Mouse (Mus musculus) lung, adult 2 months (tissue): ENCODE data around the gene Nucb1. TPM values are rescaled to one million over a fixed set of nuclear protein-coding genes. Genes with fewer than 3 reads are reported as not detected.
"Not testable (repeated sequence)": the region's sequence is repeated elsewhere in the genome, so short reads cannot be mapped to it uniquely, and the experiment has no call there.

Experiments
- DNase-seq: peaks from one replicate; pipeline ENCODE4 v3.0.0; 2022
- H3K4me1 ChIP-seq: fragments of 200-500 bp; 2 replicates; pipeline ENCODE4 v1.6.1; 2011; ENCODE audit warnings: low read length; ENCODE audit not compliant: control insufficient read depth, insufficient read depth
- H3K4me3 ChIP-seq: fragments of 200-500 bp; replicated peaks from 2 replicates; pipeline ENCODE3; 2011; ENCODE audit warnings: low read depth, mild to moderate bottlenecking, control low read depth, low read length; ENCODE audit errors: extremely low read depth
- CTCF ChIP-seq: fragments of 200-500 bp; IDR thresholded peaks from 2 replicates; pipeline ENCODE4 v1.5.1; 2011; ENCODE audit warnings: mild to moderate bottlenecking, low read length, control low read depth; ENCODE audit not compliant: insufficient read depth
- POLR2A ChIP-seq: fragments of 200-500 bp; IDR thresholded peaks from 2 replicates; pipeline ENCODE4 v1.6.1; 2011; ENCODE audit warnings: low read depth, mild to moderate bottlenecking, control low read depth, low read length, borderline replicate concordance; ENCODE audit errors: extremely low read depth
- WGBS: fragments of 180-500 bp; shearing (Covaris S2); methylation state at CpG from one replicate; pipeline ENCODE4 v1.1.7; 2018; 5-methylcytosine and 5-hydroxymethylcytosine counted together
- polyA plus RNA-seq: library from polyadenylated mRNA; depleted of rRNA; stranded (reverse); fragments of >200 nt; gene quantifications from 2 replicates; pipeline ENCODE4 v1.2.3, GENCODE M21; 2012

Nucb1 gene
- polyA plus RNA-seq, 1 experiment = 420 TPM

GRCm38 (mm10) chr7:45481374-45481927 is 28.8 kb downstream of the Nucb1 start, which contains the start of gene Tulp2:
TSS of gene Tulp2 (plus strand) at chr7:45481877.
- TF ChIP-seq CTCF = no peak
- no peak for TF ChIP-seq POLR2A
- H3K4me1 ChIP-seq = no peaks in the 10 kb centered on the region
- 42% methylated on average over 15 of the region's 15 CpGs for WGBS
- no peak within 1 kb of the TSS for H3K4me3 ChIP-seq
- peak; percentile 57 for DNase-seq

GRCm38 (mm10) chr7:45480310-45480709 is 29.9 kb downstream of the Nucb1 start:
- not testable (repeated sequence) for H3K4me1 ChIP-seq, H3K4me3 ChIP-seq, DNase-seq
- 81% methylated on average over 3 of the region's 4 CpGs for WGBS

- no peak overlapping the region for H3K4me3 ChIP-seq
- no peak for DNase-seq
- no peaks in the 10 kb centered on the region for H3K4me1 ChIP-seq
- WGBS = 96% methylated on average over 7 of the region's 7 CpGs
- TF ChIP-seq POLR2A (no peak), CTCF (no peak)
Measured at GRCm38 (mm10) chr7:45478774-45479173, 31.4 kb downstream of the Nucb1 start.

GRCm38 (mm10) chr7:45477003-45477402 is 33.2 kb downstream of the Nucb1 start:
- Histone ChIP-seq H3K4me1 (no peaks in the 10 kb centered on the region), H3K4me3 (no peak overlapping the region)
- DNase-seq = peak; percentile 58
- WGBS = 1% methylated on average over 3 of the region's 3 CpGs
- TF ChIP-seq POLR2A (no peak), CTCF (peak; percentile 65)

GRCm38 (mm10) chr7:45476453-45476852 is 33.8 kb downstream of the Nucb1 start:
- no peaks in the 10 kb centered on the region for H3K4me1 ChIP-seq
- 35% methylated on average over 1 of the region's 1 CpGs for WGBS

GRCm38 (mm10) chr7:45475291-45475969 is 34.8 kb downstream of the Nucb1 start:
- Histone ChIP-seq H3K4me3 (peak overlapping the region; percentile 43), H3K4me1 (no peaks in the 10 kb centered on the region)
- TF ChIP-seq CTCF (no peak), POLR2A (no peak)
- peak; percentile 30 for DNase-seq
- WGBS = 60% methylated on average over 16 of the region's 16 CpGs

More at GRCm38 (mm10) chr7:45476453-45476852, 33.8 kb downstream of the Nucb1 start:
- no peak for TF ChIP-seq CTCF
- H3K4me3 ChIP-seq = no peak overlapping the region
- DNase-seq = no peak

GRCm38 (mm10) chr7:45470869-45471268 is 39.3 kb downstream of the Nucb1 start:
- 3% methylated on average over 3 of the region's 3 CpGs for WGBS
- TF ChIP-seq CTCF (peak; percentile 35; the same call in 1 of the 2 replicates), POLR2A (no peak)
- peak; percentile 69 for DNase-seq
- no peak overlapping the region for H3K4me3 ChIP-seq
- peaks cover 4% of the 10 kb centered on the region for H3K4me1 ChIP-seq

GRCm38 (mm10) chr7:45467090-45467670 is 43.0 kb downstream of the Nucb1 start:
- peak; percentile 56 for DNase-seq
- 32% methylated on average over 7 of the region's 7 CpGs for WGBS
- Histone ChIP-seq H3K4me1 (peaks cover 7% of the 10 kb centered on the region), H3K4me3 (peak overlapping the region; percentile 61)
- TF ChIP-seq CTCF (no peak), POLR2A (no peak)

GRCm38 (mm10) chr7:45466283-45467089 is 43.7 kb downstream of the Nucb1 start, which contains the start of gene Bax:
TSS of gene Bax (minus strand) at chr7:45466898.
- TF ChIP-seq CTCF (no peak), POLR2A (peak; percentile 78; the same call in 1 of the 2 replicates)
- Histone ChIP-seq H3K4me1 (peaks cover 7% of the 10 kb centered on the region), H3K4me3 (peak within 1 kb of the TSS; percentile 78)
- under 1% methylated on average over 58 of the region's 58 CpGs for WGBS
- peak; percentile 90 for DNase-seq

- Histone ChIP-seq H3K4me1 (peaks cover 7% of the 10 kb centered on the region), H3K4me3 (peak overlapping the region; percentile 26)
- WGBS = 73% methylated on average over 9 of the region's 9 CpGs
- TF ChIP-seq CTCF (no peak), POLR2A (no peak)
- DNase-seq = no peak
Measured at GRCm38 (mm10) chr7:45465549-45465948, 44.7 kb downstream of the Nucb1 start.
